Mouse (Mus musculus) CH12.LX (cell line): Measurements from ENCODE around the gene Ogn. TPM values are rescaled to one million over a fixed set of nuclear protein-coding genes. Genes with fewer than 3 reads are reported as not detected.

ENCODE experiments used
- DNase-seq: peaks from one replicate; pipeline ENCODE4 v3.0.0-alpha.2; 2013; ENCODE audit errors: extremely low read depth
- H3K27ac ChIP-seq: 2 replicates; pipeline ENCODE4 v1.5.1; 2012; ENCODE audit warnings: low read depth, mild to moderate bottlenecking, control low read depth, moderate library complexity; ENCODE audit not compliant: insufficient read depth
- H3K27me3 ChIP-seq: replicated peaks from 2 replicates; pipeline ENCODE3; 2012; ENCODE audit warnings: inconsistent platforms
- H3K36me3 ChIP-seq, 2 experiments: replicated peaks in 1 of 2; 2 replicates each; pipeline versions ENCODE3 to v1.6.1; 2012; ENCODE audit warnings: inconsistent platforms in 1 of 2, low read length in 1 of 2, mild to moderate bottlenecking in 1 of 2, mixed read lengths in 1 of 2, moderate library complexity in 1 of 2; ENCODE audit not compliant: control insufficient read depth in 1 of 2, insufficient read depth in 1 of 2
- H3K4me1 ChIP-seq, 2 experiments: 2 replicates each; pipeline ENCODE4 v1.6.1; 2012; ENCODE audit warnings: inconsistent platforms in 1 of 2, moderate library complexity in 1 of 2; ENCODE audit not compliant: insufficient read depth in 2 of 2, control insufficient read depth in 1 of 2
- H3K4me2 ChIP-seq: 2 replicates; pipeline ENCODE4 v1.6.1; 2012; ENCODE audit warnings: low read depth, mild to moderate bottlenecking, control low read depth; ENCODE audit not compliant: poor library complexity, insufficient read depth, severe bottlenecking
- H3K4me3 ChIP-seq, 3 experiments: fragments of 150-350 bp in 1 of 3; sonication (generic) in 1 of 3; replicated peaks in 1 of 3; 2 replicates each; pipeline versions ENCODE3 to v1.5.1; 2011 to 2012; ENCODE audit warnings: low read depth in 2 of 3, low read length in 2 of 3, mild to moderate bottlenecking in 2 of 3, moderate library complexity in 2 of 3, control low read depth in 1 of 3, improper control_type of control experiment in 1 of 3, inconsistent platforms in 1 of 3, mixed read lengths in 1 of 3; ENCODE audit not compliant: poor library complexity in 1 of 3
- H3K79me2 ChIP-seq: replicated peaks from 2 replicates; pipeline ENCODE4 v1.6.1; 2012; ENCODE audit warnings: mild to moderate bottlenecking, moderate library complexity; ENCODE audit not compliant: control insufficient read depth, poor library complexity, insufficient read depth, severe bottlenecking; ENCODE audit errors: extremely low read depth
- H3K9ac ChIP-seq: 2 replicates; pipeline ENCODE4 v1.6.1; 2012; ENCODE audit warnings: low read depth, mild to moderate bottlenecking, control low read depth, moderate library complexity; ENCODE audit not compliant: insufficient read depth
- H3K9me3 ChIP-seq: replicated peaks from 2 replicates; pipeline ENCODE3; 2012; ENCODE audit warnings: low read length, inconsistent platforms, mixed read lengths
- CHD1 ChIP-seq: IDR thresholded peaks from 2 replicates; pipeline ENCODE4 v1.6.1; 2012; ENCODE audit warnings: low read depth, low read length, improper control_type of control experiment, inconsistent platforms
- CHD2 ChIP-seq: IDR thresholded peaks from 2 replicates; pipeline ENCODE4 v1.6.1; 2011; ENCODE audit warnings: low read length, improper control_type of control experiment
- ELF1 ChIP-seq: IDR thresholded peaks from 2 replicates; pipeline ENCODE4 v1.6.1; 2014; ENCODE audit warnings: low read depth, mild to moderate bottlenecking, inconsistent platforms, low read length, improper control_type of control experiment
- ETS1 ChIP-seq: conservative IDR thresholded peaks from 2 replicates; pipeline ENCODE4 v1.6.1; 2012; ENCODE audit warnings: low read depth, mild to moderate bottlenecking, inconsistent platforms, low read length, improper control_type of control experiment, moderate library complexity
- IRF4 ChIP-seq: IDR thresholded peaks from 2 replicates; pipeline ENCODE4 v1.6.1; 2014; ENCODE audit warnings: low read depth, mild to moderate bottlenecking, inconsistent platforms, low read length, improper control_type of control experiment
- JUN ChIP-seq: IDR thresholded peaks from 2 replicates; pipeline ENCODE4 v1.6.1; 2011; ENCODE audit warnings: low read depth, mild to moderate bottlenecking, low read length, improper control_type of control experiment, moderate library complexity; ENCODE audit not compliant: insufficient read depth
- JUND ChIP-seq: conservative IDR thresholded peaks from 2 replicates; pipeline ENCODE4 v1.6.1; 2011; ENCODE audit warnings: low read depth, low read length, improper control_type of control experiment
- KAT2A ChIP-seq: IDR thresholded peaks from 2 replicates; pipeline ENCODE4 v1.6.1; 2012; ENCODE audit warnings: low read length, improper control_type of control experiment, inconsistent platforms; ENCODE audit not compliant: insufficient replicate concordance
- MAX ChIP-seq: IDR thresholded peaks from 2 replicates; pipeline ENCODE4 v1.6.1; 2011; ENCODE audit warnings: low read length, improper control_type of control experiment
- MEF2A ChIP-seq: IDR thresholded peaks from 2 replicates; pipeline ENCODE4 v1.6.1; 2014; ENCODE audit warnings: low read depth, mild to moderate bottlenecking, inconsistent platforms, low read length, improper control_type of control experiment, borderline replicate concordance
- MXI1 ChIP-seq: IDR thresholded peaks from 2 replicates; pipeline ENCODE4 v1.6.1; 2011; ENCODE audit warnings: mild to moderate bottlenecking, low read depth, low read length, improper control_type of control experiment
- NELFE ChIP-seq: IDR thresholded peaks from 2 replicates; pipeline ENCODE4 v1.6.1; 2011; ENCODE audit warnings: low read depth, low read length, improper control_type of control experiment
- NRF1 ChIP-seq: IDR thresholded peaks from 2 replicates; pipeline ENCODE4 v1.6.1; 2014; ENCODE audit warnings: low read depth, mild to moderate bottlenecking, inconsistent platforms, low read length, improper control_type of control experiment, moderate library complexity
- PAX5 ChIP-seq: IDR thresholded peaks from 2 replicates; pipeline ENCODE4 v1.6.1; 2012; ENCODE audit warnings: low read length, inconsistent platforms, mixed read lengths
- RAD21 ChIP-seq: IDR thresholded peaks from 2 replicates; pipeline ENCODE4 v1.6.1; 2011; ENCODE audit warnings: low read depth, mild to moderate bottlenecking, low read length, improper control_type of control experiment, moderate library complexity
- RCOR1 ChIP-seq: conservative IDR thresholded peaks from 2 replicates; pipeline ENCODE4 v1.6.1; 2012; ENCODE audit warnings: low read depth, mild to moderate bottlenecking, inconsistent platforms, low read length, improper control_type of control experiment
- SIN3A ChIP-seq: IDR thresholded peaks from 2 replicates; pipeline ENCODE4 v1.6.1; 2012; ENCODE audit warnings: low read length, improper control_type of control experiment, inconsistent platforms
- TBP ChIP-seq: conservative IDR thresholded peaks from 2 replicates; pipeline ENCODE4 v1.6.1; 2011; ENCODE audit warnings: low read depth, low read length, improper control_type of control experiment
- ZC3H11A ChIP-seq: IDR thresholded peaks from 2 replicates; pipeline ENCODE4 v1.6.1; 2012; ENCODE audit warnings: low read depth, mild to moderate bottlenecking, inconsistent platforms, low read length, improper control_type of control experiment
- ZKSCAN1 ChIP-seq: IDR thresholded peaks from 2 replicates; pipeline ENCODE4 v1.6.1; 2012; ENCODE audit warnings: low read depth, inconsistent platforms, low read length, improper control_type of control experiment, borderline replicate concordance
- ZNF384 ChIP-seq: IDR thresholded peaks from 2 replicates; pipeline ENCODE4 v1.6.1; 2012; ENCODE audit warnings: low read depth, low read length, improper control_type of control experiment, inconsistent platforms
- dilution Hi-C: fragments of 300-500 bp; cut with MboI; formaldehyde crosslinking; loops from 2 replicates; pipeline ENCODE4 v1.14.3; 2020; ENCODE audit warnings: low sequenced_read_pairs; ENCODE audit not compliant: extremely low pct_unique_long_range_greater_than_20kb, extremely low pct_ligation_motif_present
- in situ Hi-C: fragments of 300-500 bp; cut with MboI; formaldehyde crosslinking; loops from 3 replicates; pipeline ENCODE4 v1.14.3; 2019; ENCODE audit warnings: low sequenced_read_pairs, low pct_ligation_motif_present, low pct_unique_long_range_greater_than_20kb, mixed read lengths
- polyA plus RNA-seq: library from polyadenylated mRNA; unstranded; fragments of >175 nt; gene quantifications from 2 replicates; pipeline ENCODE4 v1.2.1, GENCODE M21; 2012; ENCODE audit warnings: low read depth; ENCODE audit not compliant: insufficient read length
- total RNA-seq, 2 experiments: library from RNA; depleted of rRNA; stranded (reverse); fragments of 300-350 nt in 1 of 2; fragments of >200 nt in 1 of 2; gene quantifications; 2 replicates each; pipeline ENCODE4 v1.2.3; 2012 to 2014

Ogn gene
- total and polyA plus RNA-seq, 3 experiments: not detected

DNA sequence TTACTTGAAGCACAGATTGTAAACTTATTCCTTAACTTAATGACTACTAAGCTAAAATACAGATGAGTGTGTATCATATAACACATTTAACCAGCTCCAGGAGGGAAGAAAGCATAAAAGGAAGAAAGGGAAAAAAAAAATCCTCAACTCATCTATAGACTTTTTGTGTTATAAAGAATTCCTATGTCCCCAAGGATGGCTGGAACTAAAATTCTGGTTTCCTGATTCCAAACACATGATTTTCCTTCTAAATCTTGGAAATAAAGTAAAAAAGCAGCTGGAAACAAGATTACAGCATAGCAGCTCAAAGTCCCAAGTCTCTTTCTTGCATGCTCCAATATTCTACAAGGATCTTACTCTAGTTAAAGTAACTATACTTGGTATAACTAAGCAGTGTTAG, 4.2 kb upstream of the Ogn start:
- H3K9ac ChIP-seq: no peak overlapping the region

DNA sequence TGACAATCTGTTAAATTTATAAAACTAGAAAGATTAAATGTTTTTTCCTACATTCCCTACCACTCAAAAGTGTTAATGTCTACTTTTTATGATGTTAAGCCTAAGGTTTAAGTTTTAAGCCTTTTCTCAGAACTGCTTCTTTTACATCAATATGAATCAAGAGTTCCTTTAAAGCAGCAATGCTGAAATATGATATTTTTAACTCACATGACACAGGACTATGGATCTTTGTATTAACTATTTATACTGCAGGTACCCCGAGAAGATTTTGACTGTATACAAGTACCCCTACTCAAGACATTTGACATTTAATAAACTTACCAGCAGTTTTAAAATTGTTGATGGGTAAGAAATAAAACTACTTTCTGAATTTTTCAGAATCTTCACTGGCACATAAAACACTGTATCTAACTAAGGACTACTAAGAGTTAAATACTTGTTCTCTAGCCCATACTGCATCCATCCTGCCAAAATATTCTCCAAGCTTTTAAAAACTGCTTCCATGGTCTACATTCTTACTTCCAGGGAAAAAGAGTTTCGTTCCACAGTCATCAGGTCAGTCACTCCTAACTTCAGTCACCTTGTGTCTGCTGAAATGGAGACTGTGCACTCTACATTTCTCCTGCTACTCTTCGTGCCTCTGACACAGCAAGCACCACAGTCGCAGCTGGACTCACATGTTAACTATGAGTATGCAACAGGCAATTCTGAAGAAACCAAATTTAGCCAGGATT, 910 bp downstream of the Ogn start:
- H3K27me3 ChIP-seq: no peaks in the 10 kb centered on the region
- peaks cover 0 to 4% of the 10 kb centered on the region in 2 experiments; a peak in 1 of 4 replicates for H3K4me1 ChIP-seq
- no peaks in the 10 kb centered on the region for H3K36me3 ChIP-seq
- dilution Hi-C loops: no loop called here
- H3K9me3 ChIP-seq: no peaks in the 10 kb centered on the region
- no peaks in the 10 kb centered on the region for H3K79me2 ChIP-seq
- in situ Hi-C loops: no loop called here
- H3K27ac ChIP-seq: no peak overlapping the region
- TF ChIP-seq JUND (no peak), ELF1 (no peak), NRF1 (no peak), NELFE (no peak), ZNF384 (no peak), RCOR1 (no peak), IRF4 (no peak), MEF2A (no peak), RAD21 (no peak), KAT2A (no peak), TBP (no peak), CHD1 (no peak), MAX (no peak), CHD2 (no peak), PAX5 (no peak)
- H3K9ac ChIP-seq: no peak overlapping the region
- H3K4me3 ChIP-seq: no peak overlapping the region
- DNase-seq: no peak
- no peak overlapping the region for H3K4me2 ChIP-seq

More for the DNA sequence above, 4.2 kb upstream of the Ogn start:
- no peak for DNase-seq
- no peaks in the 10 kb centered on the region for H3K36me3 ChIP-seq
- no peaks in the 10 kb centered on the region for H3K9me3 ChIP-seq
- H3K79me2 ChIP-seq: no peaks in the 10 kb centered on the region
- H3K4me3 ChIP-seq: no peak overlapping the region
- H3K27me3 ChIP-seq: no peaks in the 10 kb centered on the region
- H3K4me1 ChIP-seq: peaks cover 0 to 4% of the 10 kb centered on the region in 2 experiments; a peak in 1 of 4 replicates
- no peak overlapping the region for H3K4me2 ChIP-seq
- no peak overlapping the region for H3K27ac ChIP-seq
- in situ Hi-C loops: no loop called here
- dilution Hi-C loops: no loop called here
- TF ChIP-seq SIN3A (no peak), JUN (no peak), ZKSCAN1 (no peak), PAX5 (no peak), ZC3H11A (no peak), MAX (no peak), ETS1 (no peak), NRF1 (no peak), MXI1 (no peak)
